Mouse (Mus musculus): ENCODE data around the gene Syf2. TPM values are rescaled to one million over a fixed set of nuclear protein-coding genes. Genes with fewer than 3 reads are reported as not detected.
A peak's percentile ranks its signal among the peaks of the same experiment; 100 is the strongest.

Gene Syf2
- polyA plus RNA-seq, 1 experiment from 2014 or later: 79.5 TPM

DNA sequence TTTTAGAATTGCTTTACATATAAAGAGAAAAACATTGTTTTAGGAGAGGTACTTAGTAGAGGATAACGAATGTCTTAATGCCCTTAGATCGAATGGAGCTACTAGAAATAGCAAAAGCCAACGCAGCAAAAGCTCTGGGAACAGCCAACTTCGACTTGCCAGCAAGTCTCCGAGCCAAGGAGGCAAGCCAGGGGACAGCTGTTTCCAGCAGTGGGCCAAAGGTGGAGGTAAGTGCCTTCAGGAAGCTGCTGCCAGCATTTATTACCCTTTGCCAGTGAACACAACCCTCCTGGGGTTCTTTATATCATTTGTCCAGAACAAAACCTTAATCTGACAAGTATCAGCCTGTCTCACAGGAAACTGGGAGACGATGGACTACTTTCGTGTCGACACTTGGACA lies 5.5 kb upstream of the Syf2 start:
- H3K27ac ChIP-seq (replicated peaks; ENCODE audit: low read depth, low read length): no peak overlapping the region
- no peaks in the 10 kb centered on the region; the same call in 1 of the 2 replicates for H3K4me1 ChIP-seq (ENCODE audit: control insufficient read depth, insufficient read depth, low read length)
- DNase-seq (ENCODE audit: low spot score) (no peak), ATAC-seq (replicated peaks; ENCODE audit: insufficient number of reproducible peaks, low FRiP score, low TSS enrichment, low read depth) (no peak)
- peak overlapping the region; percentile 37; the same call in 1 of the 2 replicates for H3K9ac ChIP-seq (replicated peaks; ENCODE audit: low read length)
- H3K9me3 ChIP-seq (replicated peaks; ENCODE audit: control insufficient read depth, low read length): no peaks in the 10 kb centered on the region
- peak overlapping the region; percentile 33; the same call in 1 of the 2 replicates for H3K4me2 ChIP-seq (ENCODE audit: low read depth, low read length)
- H3K36me3 ChIP-seq (replicated peaks; ENCODE audit: control insufficient read depth, insufficient read depth, low read depth, low read length): peaks cover 3% of the 10 kb centered on the region
- no peaks in the 10 kb centered on the region for H3K27me3 ChIP-seq (ENCODE audit: control insufficient read depth, insufficient read depth, low read length)
- H3K4me3 ChIP-seq (ENCODE audit: low read depth, low read length): peak overlapping the region; percentile 93
- whole genome bisulfite sequencing: 79% methylated on average over 8 of the region's 8 CpGs

DNA sequence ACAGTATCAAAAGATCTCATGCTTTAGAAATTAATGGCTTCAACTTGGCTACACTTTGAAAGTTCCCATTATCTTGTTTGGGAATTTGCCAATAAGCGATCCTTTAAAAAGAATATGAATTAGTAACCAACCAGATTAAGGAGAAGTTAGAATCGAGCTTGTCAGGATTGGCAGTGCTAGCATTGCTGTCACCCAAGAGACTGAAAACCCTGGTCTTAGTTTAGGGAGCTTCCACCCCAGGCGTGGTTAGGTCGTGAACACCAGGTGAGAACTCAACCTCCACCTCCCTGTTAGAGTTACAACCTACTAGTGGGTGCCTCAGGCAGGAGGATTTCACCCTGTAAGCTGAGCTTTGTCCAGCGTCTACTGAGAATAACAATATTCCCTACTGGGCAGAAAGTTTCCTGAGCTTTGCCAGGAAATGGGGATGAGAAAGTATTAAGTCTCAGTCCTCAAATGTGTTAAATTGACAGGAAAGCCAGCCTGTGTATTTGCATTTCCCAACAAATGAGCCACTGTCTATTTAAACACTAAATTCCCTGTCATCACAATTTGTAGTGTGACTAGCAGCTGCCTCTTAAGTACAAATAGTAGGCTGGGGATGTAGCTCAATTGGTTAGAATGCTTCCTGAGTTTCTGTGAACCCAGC lies 2.8 kb upstream of the Syf2 start:
- Histone ChIP-seq H3K4me3 (ENCODE audit: low read depth, low read length) (no peak overlapping the region), H3K9me3 (replicated peaks; ENCODE audit: control insufficient read depth, low read length) (no peaks in the 10 kb centered on the region), H3K9ac (replicated peaks; ENCODE audit: low read length) (no peak overlapping the region), H3K27me3 (ENCODE audit: control insufficient read depth, insufficient read depth, low read length) (no peaks in the 10 kb centered on the region), H3K27ac (replicated peaks; ENCODE audit: low read depth, low read length) (no peak overlapping the region), H3K4me2 (ENCODE audit: low read depth, low read length) (no peak overlapping the region), H3K4me1 (ENCODE audit: control insufficient read depth, insufficient read depth, low read length) (no peaks in the 10 kb centered on the region; the same call in 1 of the 2 replicates), H3K36me3 (replicated peaks; ENCODE audit: control insufficient read depth, insufficient read depth, low read depth, low read length) (peaks cover 3% of the 10 kb centered on the region)
- DNase-seq (ENCODE audit: low spot score) (no peak), ATAC-seq (replicated peaks; ENCODE audit: insufficient number of reproducible peaks, low FRiP score, low TSS enrichment, low read depth) (no peak)
- WGBS: 79% methylated on average over 5 of the region's 5 CpGs

DNA sequence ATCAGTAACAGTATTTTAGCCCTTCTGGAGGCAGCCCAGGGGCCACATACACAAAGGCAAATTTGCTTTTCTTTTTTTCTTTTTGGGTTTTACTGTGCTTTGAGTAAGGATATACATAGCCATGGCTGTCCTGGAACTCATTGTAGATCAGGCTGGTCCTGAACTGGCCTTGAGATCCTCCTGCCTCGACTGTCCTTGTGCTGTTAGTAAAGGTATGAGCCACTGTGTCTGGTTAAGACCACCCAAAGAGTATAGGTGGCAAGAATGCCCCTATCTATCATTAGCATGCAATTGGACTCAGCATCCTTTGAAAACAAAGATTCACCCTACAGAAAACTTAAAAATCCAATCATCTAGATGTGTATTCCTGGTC lies 2.2 kb upstream of the Syf2 start:
- no peak overlapping the region for H3K4me3 ChIP-seq (ENCODE audit: low read depth, low read length)
- no peaks in the 10 kb centered on the region for H3K27me3 ChIP-seq (ENCODE audit: control insufficient read depth, insufficient read depth, low read length)
- no peak for ATAC-seq (replicated peaks; ENCODE audit: insufficient number of reproducible peaks, low FRiP score, low TSS enrichment, low read depth)
- H3K36me3 ChIP-seq (replicated peaks; ENCODE audit: control insufficient read depth, insufficient read depth, low read depth, low read length): peaks cover 3% of the 10 kb centered on the region
- no peaks in the 10 kb centered on the region for H3K9me3 ChIP-seq (replicated peaks; ENCODE audit: control insufficient read depth, low read length)
- no peak overlapping the region for H3K4me2 ChIP-seq (ENCODE audit: low read depth, low read length)
- H3K4me1 ChIP-seq (ENCODE audit: control insufficient read depth, insufficient read depth, low read length): no peaks in the 10 kb centered on the region; the same call in 1 of the 2 replicates
- WGBS: 86% methylated on average over 1 of the region's 1 CpGs
- H3K9ac ChIP-seq (replicated peaks; ENCODE audit: low read length): no peak overlapping the region
- DNase-seq (ENCODE audit: low spot score): no peak
- no peak overlapping the region for H3K27ac ChIP-seq (replicated peaks; ENCODE audit: low read depth, low read length)

DNA sequence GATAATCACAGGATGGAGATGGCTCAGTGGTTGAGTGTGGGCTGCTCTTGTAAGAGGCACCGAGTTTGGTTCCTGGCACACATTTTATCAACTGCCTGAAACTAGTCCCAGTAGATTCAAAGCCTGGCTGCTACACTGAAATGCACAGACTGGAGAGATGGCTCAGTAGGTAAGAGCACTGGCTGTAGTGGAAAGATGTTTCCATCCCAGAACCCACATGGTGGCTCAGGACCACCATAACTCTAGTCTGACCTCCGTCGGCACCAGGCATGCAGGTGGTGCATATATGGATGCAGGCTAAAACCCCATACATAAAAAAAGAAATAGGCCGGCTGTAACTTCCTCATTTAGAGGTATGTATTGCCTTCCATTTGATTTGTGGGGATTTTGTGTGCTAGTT lies 1.2 kb upstream of the Syf2 start:
- Histone ChIP-seq H3K9ac (replicated peaks; ENCODE audit: low read length) (no peak overlapping the region), H3K9me3 (replicated peaks; ENCODE audit: control insufficient read depth, low read length) (no peaks in the 10 kb centered on the region), H3K27ac (replicated peaks; ENCODE audit: low read depth, low read length) (no peak overlapping the region), H3K27me3 (ENCODE audit: control insufficient read depth, insufficient read depth, low read length) (no peaks in the 10 kb centered on the region), H3K36me3 (replicated peaks; ENCODE audit: control insufficient read depth, insufficient read depth, low read depth, low read length) (peaks cover 4% of the 10 kb centered on the region), H3K4me3 (ENCODE audit: low read depth, low read length) (no peak overlapping the region), H3K4me1 (ENCODE audit: control insufficient read depth, insufficient read depth, low read length) (no peaks in the 10 kb centered on the region; the same call in 1 of the 2 replicates), H3K4me2 (ENCODE audit: low read depth, low read length) (no peak overlapping the region)
- ATAC-seq (replicated peaks; ENCODE audit: insufficient number of reproducible peaks, low FRiP score, low TSS enrichment, low read depth) (no peak), DNase-seq (ENCODE audit: low spot score) (no peak)
- WGBS: 88% methylated on average over 4 of the region's 4 CpGs

DNA sequence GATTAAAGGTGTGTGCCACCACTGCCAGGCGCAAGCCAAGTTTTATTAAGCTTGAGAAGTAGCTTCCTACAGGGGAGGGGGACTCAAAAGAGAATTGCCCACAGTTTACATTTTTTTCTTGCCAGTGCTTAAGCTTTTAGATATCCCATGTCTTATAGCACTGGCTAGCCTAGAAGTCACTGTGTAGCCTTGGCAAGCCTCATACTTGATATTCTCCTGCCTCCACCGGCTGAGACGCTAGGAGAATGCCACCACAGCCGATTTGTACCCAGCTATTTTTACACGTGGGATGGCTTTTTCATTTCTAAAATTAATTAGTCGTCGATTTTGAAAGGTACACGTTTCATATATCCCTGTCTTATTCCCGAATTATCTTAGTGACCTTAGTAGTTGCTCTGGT lies 508 bp upstream of the Syf2 start:
- H3K9me3 ChIP-seq (replicated peaks; ENCODE audit: control insufficient read depth, low read length): no peaks in the 10 kb centered on the region
- ATAC-seq (replicated peaks; ENCODE audit: insufficient number of reproducible peaks, low FRiP score, low TSS enrichment, low read depth): no peak
- H3K36me3 ChIP-seq (replicated peaks; ENCODE audit: control insufficient read depth, insufficient read depth, low read depth, low read length): peaks cover 5% of the 10 kb centered on the region
- 33% methylated on average over 9 of the region's 9 CpGs for WGBS
- H3K27ac ChIP-seq (replicated peaks; ENCODE audit: low read depth, low read length): no peak overlapping the region
- no peaks in the 10 kb centered on the region for H3K27me3 ChIP-seq (ENCODE audit: control insufficient read depth, insufficient read depth, low read length)
- no peaks in the 10 kb centered on the region; the same call in 1 of the 2 replicates for H3K4me1 ChIP-seq (ENCODE audit: control insufficient read depth, insufficient read depth, low read length)
- peak overlapping the region; percentile 59 for H3K4me2 ChIP-seq (ENCODE audit: low read depth, low read length)
- H3K4me3 ChIP-seq (ENCODE audit: low read depth, low read length): peak overlapping the region; percentile 79
- no peak overlapping the region for H3K9ac ChIP-seq (replicated peaks; ENCODE audit: low read length)
- no peak for DNase-seq (ENCODE audit: low spot score)

DNA sequence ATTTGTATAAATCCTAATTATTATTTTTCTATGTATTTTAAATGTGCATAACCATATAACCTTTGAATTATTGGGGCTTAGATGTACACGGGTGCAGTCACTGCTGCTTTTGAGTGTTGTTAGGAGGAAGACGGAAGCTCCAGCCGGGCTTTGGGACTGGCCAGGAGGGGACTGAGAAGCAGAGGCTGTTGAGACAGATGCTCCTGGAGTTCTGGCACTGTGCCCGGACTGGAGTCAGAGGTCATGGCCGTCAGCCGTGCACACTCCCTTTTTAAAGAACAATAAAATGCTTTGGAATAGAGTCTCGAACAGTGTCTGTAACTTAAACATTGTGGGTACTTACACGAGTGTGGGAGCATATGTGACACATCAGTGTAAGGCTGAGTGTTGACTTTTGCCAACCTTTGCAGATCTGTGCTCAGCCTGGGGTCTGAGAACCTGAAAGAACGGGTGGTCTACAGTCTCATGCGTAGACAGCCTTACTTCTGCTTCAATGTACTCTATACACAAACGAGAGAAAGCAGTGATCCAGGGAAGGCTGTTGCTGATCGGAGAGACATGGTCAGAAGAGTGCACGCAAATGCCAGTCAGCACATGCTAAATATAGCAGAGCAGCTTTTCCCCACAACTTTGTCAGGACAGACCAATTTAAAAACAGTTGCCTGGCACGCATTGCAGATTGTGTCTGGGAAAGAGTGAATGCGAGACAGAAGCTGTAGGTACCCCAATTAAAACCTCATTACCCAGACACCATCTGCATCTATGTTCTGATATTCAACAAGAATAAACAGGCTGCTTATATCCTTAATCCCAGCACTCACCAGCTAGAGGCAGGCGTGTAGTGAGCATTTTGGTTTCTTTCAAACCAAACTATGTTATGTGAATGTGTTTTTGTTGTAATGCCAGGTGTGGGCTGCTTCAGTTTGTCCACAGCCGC lies 6.8 kb downstream of the Syf2 start:
- DNase-seq (ENCODE audit: low spot score): no peak
- H3K4me1 ChIP-seq (ENCODE audit: control insufficient read depth, insufficient read depth, low read length): no peaks in the 10 kb centered on the region
- H3K4me2 ChIP-seq (ENCODE audit: low read depth, low read length): no peak overlapping the region
- H3K27ac ChIP-seq (replicated peaks; ENCODE audit: low read depth, low read length): no peak overlapping the region
- no peaks in the 10 kb centered on the region; the same call in 1 of the 2 replicates for H3K27me3 ChIP-seq (ENCODE audit: control insufficient read depth, insufficient read depth, low read length)
- H3K9me3 ChIP-seq (replicated peaks; ENCODE audit: control insufficient read depth, low read length): no peaks in the 10 kb centered on the region
- 77% methylated on average over 17 of the region's 17 CpGs for WGBS
- H3K9ac ChIP-seq (replicated peaks; ENCODE audit: low read length): no peak overlapping the region
- H3K36me3 ChIP-seq (replicated peaks; ENCODE audit: control insufficient read depth, insufficient read depth, low read depth, low read length): peaks cover 5% of the 10 kb centered on the region; the same call in 1 of the 2 replicates
- no peak for ATAC-seq (replicated peaks; ENCODE audit: insufficient number of reproducible peaks, low FRiP score, low TSS enrichment, low read depth)
- no peak overlapping the region for H3K4me3 ChIP-seq (ENCODE audit: low read depth, low read length)

DNA sequence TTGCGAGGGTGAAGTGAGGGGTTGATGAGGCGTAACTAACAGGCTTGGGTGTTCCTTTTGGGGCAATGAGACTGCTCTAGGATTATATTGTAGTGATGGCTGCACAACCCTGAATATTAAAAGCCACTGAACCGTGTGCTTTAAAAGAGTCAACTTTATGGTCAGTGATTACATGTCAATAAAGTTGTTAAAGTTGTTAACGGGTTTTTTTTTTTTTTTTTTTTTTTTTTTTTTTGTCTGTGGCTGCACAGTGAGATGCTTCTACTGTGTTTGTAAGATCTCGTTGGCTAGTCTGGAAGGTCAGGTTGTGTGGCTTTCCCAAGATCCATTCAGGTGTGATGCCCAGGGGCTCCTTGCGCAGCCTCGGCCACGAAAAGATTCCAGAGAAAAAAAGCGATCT lies 9.2 kb downstream of the Syf2 start:
- DNase-seq (ENCODE audit: low spot score) (no peak), ATAC-seq (replicated peaks; ENCODE audit: insufficient number of reproducible peaks, low FRiP score, low TSS enrichment, low read depth) (no peak)
- WGBS: 68% methylated on average over 9 of the region's 9 CpGs
- Histone ChIP-seq H3K4me1 (ENCODE audit: control insufficient read depth, insufficient read depth, low read length) (no peaks in the 10 kb centered on the region), H3K27me3 (ENCODE audit: control insufficient read depth, insufficient read depth, low read length) (no peaks in the 10 kb centered on the region; the same call in 1 of the 2 replicates), H3K4me3 (ENCODE audit: low read depth, low read length) (no peak overlapping the region), H3K4me2 (ENCODE audit: low read depth, low read length) (no peak overlapping the region), H3K9me3 (replicated peaks; ENCODE audit: control insufficient read depth, low read length) (no peaks in the 10 kb centered on the region), H3K9ac (replicated peaks; ENCODE audit: low read length) (no peak overlapping the region), H3K27ac (replicated peaks; ENCODE audit: low read depth, low read length) (no peak overlapping the region), H3K36me3 (replicated peaks; ENCODE audit: control insufficient read depth, insufficient read depth, low read depth, low read length) (peaks cover 2% of the 10 kb centered on the region; the same call in 1 of the 2 replicates)

All from embryonic facial prominence, embryonic 11.5 days (tissue).